Mouse (Mus musculus) megakaryocyte, embryonic 14.5 days (primary cell): ENCODE data around the gene Prorsd1.

Experiments
- FLI1 ChIP-seq: IDR thresholded peaks from 2 replicates; pipeline ENCODE4 v1.6.1; 2012; ENCODE audit warnings: low read length, inconsistent platforms, mixed read lengths
- GATA1 ChIP-seq: IDR thresholded peaks from 3 replicates; pipeline ENCODE4 v1.6.1; 2012; ENCODE audit warnings: mixed read lengths, low read length, inconsistent platforms, borderline replicate concordance

- TF ChIP-seq GATA1 (no peak), FLI1 (peak; percentile 50; the same call in 1 of the 2 replicates)
Measured at GRCm38 (mm10) chr11:29525988-29526794, 11.4 kb upstream of the Prorsd1 start, which contains the start of gene Mtif2.
